Mouse (Mus musculus) ES-E14 (cell line): ENCODE measurements around the gene Tpk1. TPM values are rescaled to one million over a fixed set of nuclear protein-coding genes. Genes with fewer than 3 reads are reported as not detected.

ENCODE experiments used
- DNase-seq: peaks from one replicate; pipeline ENCODE4 v3.0.0-alpha.2; 2013; ENCODE audit warnings: low read depth, low spot score
- H3K27ac ChIP-seq: 2 replicates; pipeline ENCODE4 v1.5.1; 2012; ENCODE audit warnings: low read depth, mild to moderate bottlenecking, low read length, moderate library complexity, mixed read lengths; ENCODE audit not compliant: poor library complexity, insufficient read depth, severe bottlenecking
- H3K36me3 ChIP-seq: 2 replicates; pipeline ENCODE4 v1.6.1; 2012; ENCODE audit warnings: mild to moderate bottlenecking, low read length, moderate library complexity, mixed read lengths; ENCODE audit not compliant: control insufficient read depth, poor library complexity, insufficient read depth, severe bottlenecking
- H3K4me1 ChIP-seq, 2 experiments: fragments of 150-350 bp in 1 of 2; sonication (generic) in 1 of 2; 2 replicates each; pipeline ENCODE4 v1.6.1; 2012; ENCODE audit warnings: low read length in 2 of 2, mild to moderate bottlenecking in 1 of 2, mixed read lengths in 1 of 2; ENCODE audit not compliant: control insufficient read depth in 2 of 2, insufficient read depth in 2 of 2, poor library complexity in 1 of 2
- H3K4me3 ChIP-seq, 2 experiments: fragments of 150-350 bp in 1 of 2; sonication (generic) in 1 of 2; 2 replicates each; pipeline ENCODE4 v1.5.1; 2012; ENCODE audit warnings: low read length in 2 of 2, low read depth in 1 of 2, mild to moderate bottlenecking in 1 of 2, mixed read lengths in 1 of 2; ENCODE audit not compliant: insufficient read depth in 1 of 2, poor library complexity in 1 of 2, severe bottlenecking in 1 of 2
- H3K9ac ChIP-seq: 2 replicates; pipeline ENCODE4 v1.6.1; 2012; ENCODE audit warnings: low read depth, mild to moderate bottlenecking, low read length, mixed read lengths; ENCODE audit not compliant: poor library complexity, insufficient read depth, severe bottlenecking
- H3K9me3 ChIP-seq: fragments of 150-350 bp; sonication (generic); 2 replicates; pipeline ENCODE4 v1.6.1; 2012; ENCODE audit warnings: low read depth, mild to moderate bottlenecking, low read length; ENCODE audit not compliant: control insufficient read depth, insufficient read depth
- CHD2 ChIP-seq: IDR thresholded peaks from 2 replicates; pipeline ENCODE4 v1.6.1; 2014; ENCODE audit warnings: mild to moderate bottlenecking, low read depth, low read length, inconsistent platforms
- HCFC1 ChIP-seq: IDR thresholded peaks from 2 replicates; pipeline ENCODE4 v1.6.1; 2012; ENCODE audit warnings: low read length, inconsistent platforms, borderline replicate concordance; ENCODE audit not compliant: insufficient read depth
- MAFK ChIP-seq: IDR thresholded peaks from 2 replicates; pipeline ENCODE4 v1.6.1; 2014; ENCODE audit warnings: mild to moderate bottlenecking, low read depth, low read length, inconsistent platforms; ENCODE audit not compliant: insufficient read depth
- ZC3H11A ChIP-seq: IDR thresholded peaks from 2 replicates; pipeline ENCODE4 v1.6.1; 2012; ENCODE audit warnings: low read depth, mild to moderate bottlenecking, inconsistent platforms, low read length, borderline replicate concordance
- ZNF384 ChIP-seq: IDR thresholded peaks from 2 replicates; pipeline ENCODE4 v1.6.1; 2012; ENCODE audit warnings: low read depth, low read length, inconsistent platforms
- in situ Hi-C, 2 experiments: fragments of 600-800 bp; cut with MboI; formaldehyde crosslinking; loops; one replicate each; pipeline ENCODE4 v1.15.1; 2025; ENCODE audit warnings: low sequenced_read_pairs in 2 of 2, inconsistent platforms in 1 of 2; ENCODE audit not compliant: unreplicated experiment in 2 of 2
- total RNA-seq: library from RNA; depleted of rRNA; stranded (reverse); fragments of 300-350 nt; gene quantifications from 2 replicates; pipeline ENCODE4 v1.2.3, GENCODE M21; 2012

Gene Tpk1
- total RNA-seq, 1 experiment, result 13.3 TPM

DNA sequence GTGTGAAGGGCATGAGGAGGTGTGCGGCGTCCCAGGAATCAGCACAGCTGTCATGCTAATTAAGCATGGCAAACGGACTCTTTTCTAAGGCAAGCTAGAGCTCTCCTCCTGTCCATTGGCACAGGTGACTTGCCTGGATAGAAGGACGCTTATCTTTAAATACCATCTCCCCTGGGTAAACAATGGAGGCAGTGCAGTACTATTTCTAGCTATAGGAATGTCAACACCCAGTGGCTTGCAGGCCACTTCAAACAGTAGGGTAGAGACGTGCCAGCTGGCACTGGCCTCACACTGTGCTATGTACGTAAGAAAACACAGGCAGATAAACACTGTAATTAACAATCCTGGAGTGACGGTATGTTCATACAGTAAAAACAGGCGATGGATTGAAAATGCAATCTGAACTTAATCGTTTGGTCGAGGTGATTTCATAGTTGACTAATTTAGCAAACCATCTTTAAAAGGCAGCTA is 328.6 kb downstream of the Tpk1 start:
- Histone ChIP-seq H3K9me3 (no peaks in the 10 kb centered on the region), H3K36me3 (no peaks in the 10 kb centered on the region), H3K27ac (no peak overlapping the region), H3K9ac (no peak overlapping the region), H3K4me1 (no peaks in the 10 kb centered on the region), H3K4me3 (no peak overlapping the region)
- in situ Hi-C loops, result no loop called here
- DNase-seq, result no peak
- TF ChIP-seq MAFK (no peak), ZC3H11A (no peak), CHD2 (no peak), ZNF384 (no peak), HCFC1 (no peak)

- H3K9ac ChIP-seq, result no peak overlapping the region
- H3K9me3 ChIP-seq, result no peaks in the 10 kb centered on the region
- no peaks in the 10 kb centered on the region for H3K36me3 ChIP-seq
- in situ Hi-C loops, result no loop called here
- no peak for DNase-seq
- H3K4me3 ChIP-seq, result no peak overlapping the region
- H3K4me1 ChIP-seq, result no peaks in the 10 kb centered on the region
- no peak overlapping the region for H3K27ac ChIP-seq
- no peak for TF ChIP-seq MAFK
- no peak for TF ChIP-seq ZNF384
- TF ChIP-seq ZC3H11A, result no peak
- no peak for TF ChIP-seq CHD2
- TF ChIP-seq HCFC1, result no peak
These were observed 330.4 kb downstream of the Tpk1 start for GRCm38 (mm10) chr6:43335619-43336234.

DNA sequence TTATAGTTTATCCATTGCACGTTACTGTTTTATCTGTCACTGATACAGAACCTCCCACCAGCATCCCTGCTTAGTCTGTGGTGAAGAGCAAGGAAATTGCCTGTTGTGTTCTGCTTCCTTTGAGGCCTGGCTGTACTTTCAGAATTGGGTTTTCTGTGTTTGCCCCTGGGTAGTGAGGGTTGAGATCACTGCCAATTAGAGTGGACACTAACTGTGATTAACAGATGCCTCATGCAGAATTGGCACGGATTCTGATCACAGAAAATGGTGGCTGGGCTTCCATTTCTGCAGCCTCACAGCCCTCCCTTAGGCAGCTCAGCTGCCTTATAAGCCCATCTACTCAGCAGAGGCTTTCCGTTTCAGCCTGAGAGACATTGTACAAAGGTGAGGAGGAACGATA is 332.6 kb downstream of the Tpk1 start:
- in situ Hi-C loops, result no loop called here
- no peaks in the 10 kb centered on the region for H3K9me3 ChIP-seq
- no peak overlapping the region for H3K4me3 ChIP-seq
- no peak for DNase-seq
- H3K9ac ChIP-seq, result no peak overlapping the region
- no peak overlapping the region for H3K27ac ChIP-seq
- H3K4me1 ChIP-seq, result no peaks in the 10 kb centered on the region
- TF ChIP-seq ZNF384 (no peak), MAFK (no peak), HCFC1 (no peak), ZC3H11A (no peak), CHD2 (no peak)
- H3K36me3 ChIP-seq, result no peaks in the 10 kb centered on the region

DNA sequence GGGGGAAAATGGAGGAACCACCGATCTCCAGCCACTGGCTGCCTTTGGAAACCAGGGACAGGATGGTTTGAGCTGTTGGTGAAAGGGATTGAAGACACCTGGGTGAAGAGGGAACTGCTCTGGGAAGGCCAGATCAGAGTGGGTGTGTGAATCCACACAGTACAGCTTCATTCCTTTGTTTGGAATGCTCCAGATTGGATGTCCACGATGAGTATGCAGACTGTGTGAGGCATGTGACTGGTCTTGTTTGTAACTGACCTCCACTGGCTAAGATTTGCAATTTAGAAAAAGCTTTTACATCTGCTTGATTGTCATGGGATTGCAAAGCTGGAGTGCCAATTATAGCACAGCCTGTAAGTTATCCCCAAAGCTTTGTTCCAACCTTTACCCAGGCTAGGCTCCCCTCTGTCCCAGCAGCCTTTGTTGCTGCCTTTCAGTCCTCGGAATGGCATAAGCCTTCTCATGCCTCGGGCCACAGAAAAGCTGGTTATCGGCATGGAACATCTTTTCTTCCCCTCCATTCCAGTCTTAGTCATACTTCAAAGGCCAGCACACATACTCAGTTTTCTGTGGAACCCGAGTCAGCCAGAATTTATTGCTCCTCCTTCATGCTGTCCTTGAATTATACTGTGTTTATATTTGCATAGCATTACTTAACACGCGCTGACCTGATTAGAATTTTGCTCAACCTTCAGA is 353.0 kb downstream of the Tpk1 start:
- no peak for DNase-seq
- 0 out of 4 replicates have a peak, but pooled peaks cover 0 to 3% of the 10 kb centered on the region in 2 experiments for H3K4me1 ChIP-seq
- TF ChIP-seq ZC3H11A, result no peak
- TF ChIP-seq MAFK, result no peak
- no peak for TF ChIP-seq ZNF384
- no peak for TF ChIP-seq HCFC1
- no peak for TF ChIP-seq CHD2
- in situ Hi-C loops, result no loop called here
- no peak overlapping the region for H3K27ac ChIP-seq
- H3K9me3 ChIP-seq, result no peaks in the 10 kb centered on the region
- no peak overlapping the region for H3K4me3 ChIP-seq
- no peaks in the 10 kb centered on the region for H3K36me3 ChIP-seq
- no peak overlapping the region for H3K9ac ChIP-seq

GRCm38 (mm10) chr6:43312546-43312945 is 353.5 kb downstream of the Tpk1 start:
- H3K9ac ChIP-seq, result no peak overlapping the region
- H3K27ac ChIP-seq, result no peak overlapping the region
- H3K36me3 ChIP-seq, result no peaks in the 10 kb centered on the region
- no peak for DNase-seq
- in situ Hi-C loops, result no loop called here
- 0 out of 4 replicates have a peak, but pooled peaks cover 0 to 3% of the 10 kb centered on the region in 2 experiments for H3K4me1 ChIP-seq
- H3K9me3 ChIP-seq, result no peaks in the 10 kb centered on the region
- no peak for TF ChIP-seq ZC3H11A
- no peak for TF ChIP-seq CHD2
- no peak for TF ChIP-seq HCFC1
- no peak for TF ChIP-seq MAFK
- no peak for TF ChIP-seq ZNF384
- H3K4me3 ChIP-seq, result no peak overlapping the region
